Mouse (Mus musculus): ENCODE data around the gene Cldn12. TPM values are rescaled to one million over a fixed set of nuclear protein-coding genes. Genes with fewer than 3 reads are reported as not detected.

Gene Cldn12
- total RNA-seq, 2 experiments from 2014 or later: 25.8 to 31.2 TPM

- DNase-seq (ENCODE audit: low spot score in 2 of 2): no peak
Measured at GRCm38 (mm10) chr5:5495042-5495441, 19.7 kb downstream of the Cldn12 start.

DNA sequence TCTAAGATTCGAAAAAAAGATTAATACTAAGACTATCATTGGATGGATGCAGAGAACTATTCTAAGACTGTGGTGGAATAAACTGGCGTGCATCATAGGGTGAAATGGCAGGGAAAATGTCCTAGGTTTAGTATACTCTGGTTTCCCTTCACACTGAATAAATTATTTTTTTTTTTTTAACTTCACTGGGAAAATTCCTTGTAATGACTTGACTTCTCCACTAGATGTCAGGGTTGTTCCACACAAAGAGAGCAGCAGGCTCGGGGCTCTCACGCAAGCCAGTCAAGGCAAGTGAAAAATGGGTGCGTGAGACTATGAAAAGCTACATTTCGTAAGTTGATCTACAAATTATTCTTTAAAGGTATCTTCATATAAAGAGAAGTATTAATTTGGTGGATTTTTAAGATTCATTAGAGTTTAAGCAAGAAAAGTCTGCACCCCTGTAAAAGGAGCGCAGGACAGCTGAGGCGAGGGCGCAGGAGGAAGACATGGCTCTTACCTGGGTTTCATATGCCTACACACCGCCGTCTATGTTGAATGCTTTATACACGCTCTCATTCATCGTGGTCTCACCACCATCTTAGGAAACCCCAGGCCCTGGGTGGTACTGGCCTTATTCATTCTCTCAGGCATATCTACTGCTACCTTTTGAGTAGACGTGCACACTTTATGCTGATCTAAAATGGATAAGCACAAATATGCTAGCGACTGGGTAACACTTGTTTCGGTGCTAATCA lies 20.3 kb downstream of the Cldn12 start:
- DNase-seq (ENCODE audit: low spot score in 2 of 2): peak in 1 of 2 experiments; percentile 62

DNA sequence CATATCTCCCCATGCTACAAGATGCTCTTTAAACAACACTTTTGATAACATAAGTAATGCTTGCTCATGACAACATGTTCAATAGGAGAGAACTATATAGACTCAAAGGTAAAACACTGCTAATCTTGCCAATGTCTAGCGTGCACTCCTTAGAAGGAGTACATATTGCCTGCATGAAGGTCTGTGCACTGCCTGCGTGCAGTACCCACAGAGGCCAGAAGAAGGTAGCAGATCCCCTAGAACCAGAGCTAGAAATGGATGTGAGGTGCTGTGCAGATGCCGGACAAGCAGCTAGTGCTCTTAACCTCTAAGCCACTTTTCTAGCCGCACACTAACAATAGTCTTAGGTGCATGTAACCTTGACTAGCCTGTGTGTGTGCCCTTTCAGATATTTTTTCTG lies 22.6 kb downstream of the Cldn12 start:
- DNase-seq (ENCODE audit: low spot score in 2 of 2): no peak

- DNase-seq (ENCODE audit: low spot score in 2 of 2): no peak
Measured at GRCm38 (mm10) chr5:5486071-5486470, 28.7 kb downstream of the Cldn12 start.

- DNase-seq (ENCODE audit: low spot score in 2 of 2): no peak
Measured at GRCm38 (mm10) chr5:5483254-5483858, 31.4 kb downstream of the Cldn12 start.

DNA sequence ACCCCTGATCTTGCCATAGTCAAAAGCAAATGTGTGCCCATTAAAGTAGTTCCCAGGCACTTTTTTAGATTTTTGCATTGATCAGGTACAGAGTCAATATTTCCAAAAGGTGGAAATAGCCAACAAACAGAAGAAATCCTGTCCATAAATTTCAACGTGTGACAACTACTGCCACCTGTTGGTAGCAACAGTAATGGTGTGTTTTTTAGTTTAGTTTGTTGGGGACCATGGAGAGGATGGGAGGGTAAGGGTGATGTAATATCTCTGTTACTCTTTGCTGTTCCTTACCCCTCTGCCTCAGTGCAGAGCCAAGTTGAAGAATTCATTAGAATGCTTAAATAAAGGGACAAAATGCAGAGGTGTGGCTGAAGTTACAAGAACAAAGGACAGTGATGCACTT lies 33.1 kb downstream of the Cldn12 start:
- DNase-seq (ENCODE audit: low spot score in 2 of 2): peak in 1 of 2 experiments; percentile 54

DNA sequence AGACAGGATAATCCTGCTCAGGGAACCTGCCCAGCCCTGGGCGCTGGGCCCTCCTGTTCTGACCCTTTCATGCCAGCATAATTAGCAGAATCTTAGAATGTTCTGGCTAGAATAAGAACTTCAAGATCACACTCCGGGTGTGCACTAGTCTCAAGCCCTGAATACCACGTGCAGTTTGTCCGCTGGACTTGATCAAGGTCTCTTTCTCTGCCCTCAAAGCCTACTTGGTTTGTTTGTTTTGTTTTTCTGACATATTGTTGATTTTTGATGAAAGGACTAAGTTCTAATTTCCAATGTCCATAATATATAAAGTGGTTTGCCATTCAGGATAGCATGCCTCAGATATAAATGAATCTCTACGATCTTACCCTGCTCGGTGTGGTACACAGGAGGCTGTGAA lies 35.7 kb downstream of the Cldn12 start, which contains the start of gene 1700015F17Rik:
Gene 1700015F17Rik (minus strand): TSS at position 101 of the 400 bp plus-strand sequence.
- DNase-seq (ENCODE audit: low spot score in 2 of 2): no peak

DNA sequence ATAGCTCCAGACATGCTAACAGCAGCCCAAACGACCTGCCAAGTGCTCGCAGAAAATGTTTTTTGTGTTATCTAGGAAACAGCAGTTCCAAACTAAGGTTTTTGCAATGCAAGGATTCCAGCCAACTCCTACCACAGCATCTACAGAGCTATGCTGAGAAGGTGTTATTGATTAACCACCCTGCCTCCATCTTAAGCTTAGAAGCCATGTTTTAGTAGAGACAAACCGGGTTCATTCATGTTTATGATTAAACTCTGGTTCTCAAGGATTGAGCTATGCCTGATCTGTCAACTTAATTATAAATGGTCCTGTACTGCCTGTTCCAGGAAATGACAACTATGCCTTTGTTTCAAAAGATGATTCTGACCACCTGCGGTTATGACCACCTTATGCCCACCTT lies 38.6 kb downstream of the Cldn12 start:
- no peak for DNase-seq (ENCODE audit: low spot score in 2 of 2)

DNA sequence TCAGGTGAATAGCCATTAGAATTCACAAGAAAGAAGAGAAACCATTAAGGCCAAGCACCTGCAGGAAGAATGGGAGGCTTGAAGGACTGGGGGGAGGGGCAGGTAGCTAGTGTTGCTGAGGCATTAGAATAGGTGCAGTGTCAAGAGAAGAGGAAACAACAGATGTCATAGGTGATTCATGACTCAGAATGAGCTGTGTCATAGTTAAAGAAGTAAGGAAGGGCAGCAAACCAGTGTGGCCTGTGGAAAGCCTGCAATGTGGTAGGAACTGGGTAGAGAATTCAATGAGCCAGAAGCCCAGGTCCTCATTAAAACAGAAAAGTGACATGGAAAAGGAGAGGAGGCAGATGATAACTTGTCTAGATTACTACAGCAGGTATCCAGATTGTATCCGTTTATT lies 49.5 kb downstream of the Cldn12 start:
- no peak for DNase-seq (ENCODE audit: low spot score in 2 of 2)

Other genes starting within 250 kb of the Cldn12 start
- gene Cdk14, start 94.6 kb downstream of the Cldn12 start, total RNA-seq (2021): 100 to 1,000 TPM; 236 to 238 TPM
- gene 1700015F17Rik, start 35.8 kb downstream of the Cldn12 start, total RNA-seq (2021): not detected
- 10 to 100 TPM in 1 of 2 experiments, 1 to 10 TPM in 1; 9.8 to 10.5 TPM for gene Gtpbp10, start 44.6 kb upstream of the Cldn12 start, total RNA-seq (2021)
- gene Gm8773, start 58.8 kb upstream of the Cldn12 start, total RNA-seq (2021): not detected
- gene Cfap69, start 149.3 kb upstream of the Cldn12 start, total RNA-seq (2021): 10 to 100 TPM; 10.8 to 12.7 TPM
- gene Steap2, start 179.6 kb upstream of the Cldn12 start, total RNA-seq (2021): 1 to 10 TPM; 5.0 to 6.4 TPM
- under 1 TPM in 1 of 2 experiments, not detected in 1; 0.42 TPM for gene Steap1, start 234.4 kb upstream of the Cldn12 start, total RNA-seq (2021)

All from layer of hippocampus, adult 18-20 months (tissue).